Mouse (Mus musculus): ENCODE results near the gene Sidt2. TPM values are rescaled to one million over a fixed set of nuclear protein-coding genes. Genes with fewer than 3 reads are reported as not detected.

Gene Sidt2
- total RNA-seq, 2 experiments from 2014 or later, result 79.7 to 89.1 TPM

DNA sequence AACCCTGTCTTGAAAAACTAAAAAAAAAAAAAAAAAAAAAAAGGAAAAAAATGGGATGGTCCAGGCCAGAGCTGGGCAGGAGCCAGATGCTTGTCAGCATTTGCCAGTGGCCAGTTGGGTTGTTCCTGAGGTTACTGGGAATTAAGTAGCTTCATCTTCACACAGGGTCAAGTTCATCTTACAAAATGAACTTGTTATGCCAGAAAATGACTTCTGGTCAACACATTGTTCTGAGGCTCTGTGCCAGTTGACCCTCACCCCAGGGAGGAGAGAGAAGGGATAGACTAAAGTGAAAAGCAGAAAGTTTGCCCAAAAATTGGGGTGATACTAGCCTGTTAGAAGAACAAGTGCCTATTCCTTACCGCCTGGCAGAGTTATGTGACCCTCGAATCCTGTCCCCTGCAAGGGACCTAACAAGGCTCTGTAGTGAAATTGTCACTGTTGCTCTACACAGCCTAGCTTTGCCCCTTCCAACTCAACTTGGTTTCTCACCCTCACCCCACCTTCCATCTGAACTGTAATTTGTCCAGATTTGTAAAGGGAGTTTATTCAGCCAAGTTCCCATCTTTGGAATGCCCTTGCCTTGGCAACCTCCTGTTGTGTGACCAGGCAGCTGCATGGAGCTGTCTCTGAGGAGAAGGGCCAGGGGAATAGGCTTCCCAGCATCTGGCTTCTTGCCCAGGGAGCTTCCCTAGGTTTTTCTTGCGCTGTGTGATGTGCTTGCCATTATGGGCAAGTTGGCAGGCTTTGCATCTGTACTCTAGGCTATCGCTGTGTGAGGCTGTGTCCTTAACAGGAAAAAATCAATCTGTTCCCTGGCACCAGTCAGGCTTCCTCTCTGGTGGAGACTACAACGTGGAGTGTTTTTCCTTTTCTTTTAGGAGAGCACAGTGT is 37.8 kb downstream of the Sidt2 start:
- intact Hi-C loops (cut with DNase I), result no loop called here

DNA sequence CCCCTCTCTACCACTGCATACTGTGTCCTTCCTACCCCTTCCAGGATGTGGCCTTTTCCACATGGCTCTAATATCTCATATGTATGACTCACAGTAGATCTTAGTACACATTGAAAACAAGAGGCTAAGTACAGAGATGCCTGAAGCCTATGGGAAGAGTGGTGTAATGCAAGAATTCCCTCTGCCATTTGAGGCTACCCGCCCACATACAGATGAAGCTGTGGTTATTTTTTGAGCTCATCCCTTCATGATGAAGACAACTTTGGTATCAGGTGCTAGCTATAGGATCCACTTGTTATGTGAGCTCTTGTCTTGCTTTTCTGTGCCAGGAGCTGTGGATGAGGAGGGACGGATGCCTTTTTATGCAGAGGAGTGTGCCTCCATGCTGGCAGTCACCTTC is 39.4 kb downstream of the Sidt2 start:
- DNase-seq, result no peak
- intact Hi-C loops (cut with DNase I), result no loop called here

More for the DNA sequence above, 37.8 kb downstream of the Sidt2 start:
- peak; percentile 53 to 65 for DNase-seq

GRCm38 (mm10) chr9:45911673-45912072 is 43.4 kb downstream of the Sidt2 start:
- peak; percentile 66 to 68 for DNase-seq
- intact Hi-C loops (cut with DNase I), result loop anchor here (1.0 kb wide), 1 partner anchor 26 kb away; no protein-coding TSS in a partner anchor

DNA sequence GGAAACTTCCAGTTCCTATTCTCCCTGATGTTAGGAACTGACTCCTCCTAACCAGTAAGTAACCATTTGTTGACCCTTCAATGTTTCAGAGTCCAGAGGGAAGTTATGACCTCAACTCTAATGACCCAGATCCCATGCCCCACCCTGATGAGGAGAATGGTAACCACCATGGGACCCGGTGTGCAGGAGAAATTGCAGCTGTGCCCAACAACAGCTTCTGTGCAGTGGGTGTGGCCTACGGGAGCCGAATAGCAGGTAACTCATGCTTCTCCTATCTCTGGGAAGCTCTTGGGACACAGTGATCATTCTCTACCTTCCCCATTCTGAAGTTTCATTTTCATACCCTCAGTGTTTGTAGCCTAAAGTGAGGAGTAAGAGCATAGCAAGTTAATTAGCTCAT is 44.1 kb downstream of the Sidt2 start:
- DNase-seq, result no peak
- intact Hi-C loops (cut with DNase I), result loop anchor here (1.0 kb wide), 1 partner anchor 26 kb away; no protein-coding TSS in a partner anchor

- intact Hi-C loops (cut with DNase I), result loop anchor here (1.0 to 5.0 kb wide), 3 partner anchors 48 to 365 kb away; partner anchors contain the start of genes Sidt2 and Zpr1
- no peak for DNase-seq
Measured at GRCm38 (mm10) chr9:45907078-45907428, 48.0 kb downstream of the Sidt2 start.

DNA sequence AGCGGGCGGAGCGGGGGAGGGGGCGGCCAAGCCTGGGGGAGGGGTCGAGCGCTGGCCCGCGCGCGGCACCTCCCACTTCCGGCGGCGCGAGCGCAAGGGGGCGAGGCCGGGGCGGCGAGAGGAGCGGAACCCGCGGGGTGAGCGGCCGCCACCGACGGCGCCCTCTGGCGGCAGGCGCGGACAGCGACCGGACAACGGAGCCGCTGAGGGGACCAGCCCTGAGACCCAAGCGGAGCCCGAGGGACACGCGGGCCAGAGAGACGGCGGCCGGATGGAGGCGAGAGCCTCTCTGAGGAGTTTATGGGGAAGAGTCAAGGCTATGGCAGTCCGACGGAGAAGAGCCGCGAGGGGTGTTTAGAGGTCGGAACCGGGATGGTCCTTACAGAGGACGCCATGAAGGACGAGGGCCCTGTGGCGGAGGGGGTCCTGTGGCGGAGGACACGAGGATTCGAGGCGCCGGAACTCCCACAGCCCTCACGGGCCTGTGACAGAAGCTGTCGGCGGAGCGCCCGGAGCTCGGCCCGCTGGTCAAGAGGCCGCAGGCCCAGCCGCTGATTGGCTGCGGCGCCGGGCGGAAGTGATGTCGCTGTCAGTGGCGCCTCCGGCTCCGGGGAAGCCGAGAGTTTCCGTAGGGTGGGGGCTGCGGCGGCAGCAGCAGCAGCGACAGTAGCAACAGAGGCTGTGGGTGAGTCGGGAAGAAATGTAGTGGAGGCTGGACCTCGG is 48.5 kb downstream of the Sidt2 start, which contains the start of the genes Pcsk7 and Rnf214:
Gene Pcsk7 (plus strand): TSS at position 143 of the 723 bp plus-strand sequence.
Gene Rnf214 (minus strand): TSS at position 557 of the 723 bp plus-strand sequence.
- intact Hi-C loops (cut with DNase I), result loop anchor here (1.0 to 5.0 kb wide), 3 partner anchors 49 to 366 kb away; partner anchors contain the start of genes Sidt2 and Zpr1
- peak; percentile 93 for DNase-seq

DNA sequence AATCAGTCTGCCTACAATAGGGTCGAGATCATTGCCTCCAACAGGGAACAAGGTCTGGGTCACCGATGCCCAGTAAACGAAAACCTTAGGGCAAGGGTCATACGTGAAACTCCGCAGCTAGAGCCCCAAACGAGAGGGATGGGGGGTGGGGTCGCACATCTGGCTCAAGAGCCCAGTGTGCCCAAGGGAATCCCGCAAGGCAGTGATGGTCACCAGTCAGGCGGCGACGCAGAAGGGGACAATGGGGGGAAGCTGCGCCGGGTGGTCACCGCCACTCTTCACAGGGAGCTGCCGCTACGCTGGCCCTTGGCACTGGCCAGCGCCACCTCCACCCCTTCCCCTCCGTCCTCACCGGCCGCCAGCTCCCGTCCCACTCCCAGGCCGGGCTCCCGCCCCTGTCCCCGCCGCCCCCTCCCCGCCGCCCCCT is 49.2 kb downstream of the Sidt2 start:
- DNase-seq, result peak; percentile 34 to 43
- intact Hi-C loops (cut with DNase I), result loop anchor here (5.0 kb wide), 2 partner anchors 286 to 366 kb away; partner anchors contain the start of gene Zpr1

GRCm38 (mm10) chr9:45905196-45905595 is 49.9 kb downstream of the Sidt2 start:
- DNase-seq, result no peak
- intact Hi-C loops (cut with DNase I), result loop anchor here (5.0 kb wide), 2 partner anchors 287 to 367 kb away; partner anchors contain the start of gene Zpr1

GRCm38 (mm10) chr9:45893681-45894080 is 61.4 kb downstream of the Sidt2 start:
- intact Hi-C loops (cut with DNase I), result loop anchor here (5.0 kb wide), 1 partner anchor 51 kb away; no protein-coding TSS in a partner anchor

More at GRCm38 (mm10) chr9:45893681-45894080, 61.4 kb downstream of the Sidt2 start:
- no peak for DNase-seq

Small RNA genes within 50 kb of the gene (microRNA-seq; reads per million reads assigned to microRNA genes)
- gene Mir7087 (ENCODE audit: borderline number of aligned reads in 2 of 2), result 0 to 1.3 reads per million in 2 experiments

Other genes with a start within 250 kb of the Sidt2 start
- 1 to 10 TPM; 6.8 to 7.6 TPM for gene Cep164, start 126.6 kb downstream of the Sidt2 start, total RNA-seq (2021)
- gene Bace1, start 116.7 kb downstream of the Sidt2 start, total RNA-seq (2021), result 10 to 100 TPM; 27.8 to 32.0 TPM
- 10 to 100 TPM; 13.5 to 15.6 TPM for gene Pcsk7, start 48.8 kb downstream of the Sidt2 start, total RNA-seq (2021)
- 10 to 100 TPM; 35.1 to 36.0 TPM for gene Rnf214, start 48.3 kb downstream of the Sidt2 start, total RNA-seq (2021)
- 10 to 100 TPM; 71.4 TPM for gene Tagln, start 19.2 kb downstream of the Sidt2 start, total RNA-seq (2021)
- 10 to 100 TPM; 48.1 to 50.0 TPM for gene Pafah1b2, start 57.4 kb upstream of the Sidt2 start, total RNA-seq (2021)
- gene Sik3, start 57.6 kb upstream of the Sidt2 start, total RNA-seq (2021), result 10 to 100 TPM; 75.9 to 76.1 TPM